Mouse (Mus musculus) bone marrow macrophage, adult 2 months (primary cell): ENCODE data around the gene Mfsd6.

Source experiments
- CTCF ChIP-seq: IDR thresholded peaks from 2 replicates; pipeline ENCODE4 v1.5.1; 2012; ENCODE audit warnings: low read depth, mild to moderate bottlenecking, low read length, moderate library complexity
- POLR2A ChIP-seq: IDR thresholded peaks from 2 replicates; pipeline ENCODE4 v1.6.1; 2012; ENCODE audit warnings: mild to moderate bottlenecking, low read depth, low read length, borderline replicate concordance

GRCm38 (mm10) chr1:52714021-52714420, 13.2 kb downstream of the Mfsd6 start:
- TF ChIP-seq POLR2A (no peak), CTCF (no peak)
